Mouse (Mus musculus): Measurements from ENCODE around the gene Rasgef1c. TPM values are rescaled to one million over a fixed set of nuclear protein-coding genes. Genes with fewer than 3 reads are reported as not detected.

Rasgef1c gene
- polyA plus RNA-seq, 1 experiment from 2014 or later = 31.0 TPM

DNA sequence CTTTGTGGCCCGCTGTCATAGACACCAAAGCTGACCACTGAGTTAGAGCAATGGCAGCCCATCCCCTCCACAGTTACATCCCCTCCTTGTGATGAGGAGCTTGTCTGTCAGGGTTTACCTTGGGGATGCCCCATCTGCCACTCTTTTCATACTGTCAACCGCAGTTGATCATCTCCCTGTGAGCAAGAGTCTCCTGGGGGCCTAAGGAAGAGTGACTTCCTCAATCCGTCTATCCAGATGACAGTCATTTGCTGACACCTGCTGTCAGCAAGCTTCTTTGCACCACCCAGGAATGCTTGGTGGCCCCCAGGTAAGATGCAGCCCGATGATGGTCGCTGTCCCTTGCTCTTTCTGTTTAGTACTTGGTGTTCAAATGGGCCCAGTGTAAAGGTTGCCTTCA lies 13.2 kb upstream of the Rasgef1c start:
- WGBS = 77% methylated on average over 5 of the region's 5 CpGs
- H3K27me3 ChIP-seq (replicated peaks) = no peaks in the 10 kb centered on the region
- no peaks in the 10 kb centered on the region for H3K9me3 ChIP-seq (replicated peaks)
- H3K27ac ChIP-seq (replicated peaks) = no peak overlapping the region
- no peaks in the 10 kb centered on the region for H3K4me1 ChIP-seq
- H3K4me2 ChIP-seq = no peak overlapping the region
- no peak overlapping the region for H3K4me3 ChIP-seq (replicated peaks)
- no peak overlapping the region for H3K9ac ChIP-seq (replicated peaks)
- peaks cover 30% of the 10 kb centered on the region for H3K36me3 ChIP-seq
- no peak for ATAC-seq (ENCODE audit: low FRiP score)

DNA sequence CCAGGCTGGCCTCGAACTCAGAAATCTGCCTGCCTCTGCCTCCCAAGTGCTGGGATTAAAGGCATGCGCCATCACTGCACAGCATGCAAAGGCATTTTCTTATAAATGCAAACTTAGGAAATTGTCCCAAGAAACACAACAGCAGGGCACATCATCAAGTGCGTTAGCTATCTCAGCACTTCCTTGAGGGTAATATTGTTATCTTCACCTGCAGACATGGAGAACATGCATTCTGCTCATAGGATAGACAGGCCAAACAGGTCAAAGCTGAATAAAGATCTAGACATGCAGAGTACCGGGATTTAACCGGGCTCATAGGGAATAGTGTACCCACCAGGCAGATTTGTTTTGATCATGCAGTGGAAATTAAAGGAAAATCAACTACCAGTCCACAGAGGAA lies 9.6 kb upstream of the Rasgef1c start:
- Histone ChIP-seq H3K4me1 (no peaks in the 10 kb centered on the region), H3K27me3 (replicated peaks) (no peaks in the 10 kb centered on the region), H3K4me3 (replicated peaks) (no peak overlapping the region), H3K27ac (replicated peaks) (no peak overlapping the region), H3K36me3 (peaks cover 9% of the 10 kb centered on the region; the same call in 1 of the 2 replicates), H3K9ac (replicated peaks) (no peak overlapping the region), H3K9me3 (replicated peaks) (no peaks in the 10 kb centered on the region), H3K4me2 (no peak overlapping the region)
- WGBS = 94% methylated on average over 5 of the region's 5 CpGs
- ATAC-seq (ENCODE audit: low FRiP score) = no peak

DNA sequence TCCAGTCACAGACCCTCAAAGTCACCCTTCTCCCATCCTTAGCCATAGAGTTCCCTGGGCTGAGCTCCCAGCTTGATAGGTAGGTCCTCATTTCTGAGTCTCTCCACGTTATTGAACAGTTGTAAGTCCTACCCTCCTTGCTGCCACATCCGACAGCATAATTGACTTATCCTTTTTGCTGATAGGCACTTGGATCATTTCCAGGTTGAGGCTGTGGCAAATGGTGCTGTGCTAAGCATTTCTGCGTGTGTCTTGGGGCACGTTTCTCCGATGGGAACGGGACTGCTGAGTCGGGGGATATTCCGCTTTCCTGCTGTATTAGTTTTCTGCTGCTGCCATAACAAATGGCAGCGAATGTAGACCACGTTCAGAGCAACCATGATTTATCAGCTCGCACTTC lies 7.8 kb upstream of the Rasgef1c start:
- WGBS = 67% methylated on average over 11 of the region's 11 CpGs

GRCm38 (mm10) chr11:49895966-49896590 lies 5.6 kb upstream of the Rasgef1c start:
- H3K4me3 ChIP-seq (replicated peaks) = no peak overlapping the region
- H3K27ac ChIP-seq (replicated peaks) = no peak overlapping the region
- 69% methylated on average over 6 of the region's 6 CpGs for WGBS
- H3K9ac ChIP-seq (replicated peaks) = no peak overlapping the region
- ATAC-seq (ENCODE audit: low FRiP score) = no peak
- H3K4me1 ChIP-seq = peaks cover 5% of the 10 kb centered on the region
- no peaks in the 10 kb centered on the region for H3K36me3 ChIP-seq
- H3K4me2 ChIP-seq = no peak overlapping the region
- H3K9me3 ChIP-seq (replicated peaks) = 0 out of 2 replicates have a peak, but pooled peaks cover 6% of the 10 kb centered on the region
- peaks cover 17% of the 10 kb centered on the region for H3K27me3 ChIP-seq (replicated peaks)

More for the DNA sequence above, 7.8 kb upstream of the Rasgef1c start:
- Histone ChIP-seq H3K36me3 (no peaks in the 10 kb centered on the region), H3K27me3 (replicated peaks) (no peaks in the 10 kb centered on the region; the same call in 1 of the 2 replicates), H3K4me3 (replicated peaks) (no peak overlapping the region), H3K9me3 (replicated peaks) (0 out of 2 replicates have a peak, but pooled peaks cover 6% of the 10 kb centered on the region), H3K27ac (replicated peaks) (no peak overlapping the region), H3K4me1 (no peaks in the 10 kb centered on the region), H3K4me2 (no peak overlapping the region), H3K9ac (replicated peaks) (no peak overlapping the region)
- ATAC-seq (ENCODE audit: low FRiP score) = no peak

GRCm38 (mm10) chr11:49900043-49900442 lies 1.6 kb upstream of the Rasgef1c start:
- no peak for ATAC-seq (ENCODE audit: low FRiP score)
- H3K9me3 ChIP-seq (replicated peaks) = 0 out of 2 replicates have a peak, but pooled peaks cover 6% of the 10 kb centered on the region
- H3K4me2 ChIP-seq = no peak overlapping the region
- H3K27me3 ChIP-seq (replicated peaks) = peaks cover 28% of the 10 kb centered on the region
- WGBS = 54% methylated on average over 6 of the region's 6 CpGs
- no peaks in the 10 kb centered on the region for H3K36me3 ChIP-seq
- no peak overlapping the region for H3K27ac ChIP-seq (replicated peaks)
- H3K4me3 ChIP-seq (replicated peaks) = no peak overlapping the region
- H3K4me1 ChIP-seq = peaks cover 18% of the 10 kb centered on the region
- no peak overlapping the region for H3K9ac ChIP-seq (replicated peaks)

DNA sequence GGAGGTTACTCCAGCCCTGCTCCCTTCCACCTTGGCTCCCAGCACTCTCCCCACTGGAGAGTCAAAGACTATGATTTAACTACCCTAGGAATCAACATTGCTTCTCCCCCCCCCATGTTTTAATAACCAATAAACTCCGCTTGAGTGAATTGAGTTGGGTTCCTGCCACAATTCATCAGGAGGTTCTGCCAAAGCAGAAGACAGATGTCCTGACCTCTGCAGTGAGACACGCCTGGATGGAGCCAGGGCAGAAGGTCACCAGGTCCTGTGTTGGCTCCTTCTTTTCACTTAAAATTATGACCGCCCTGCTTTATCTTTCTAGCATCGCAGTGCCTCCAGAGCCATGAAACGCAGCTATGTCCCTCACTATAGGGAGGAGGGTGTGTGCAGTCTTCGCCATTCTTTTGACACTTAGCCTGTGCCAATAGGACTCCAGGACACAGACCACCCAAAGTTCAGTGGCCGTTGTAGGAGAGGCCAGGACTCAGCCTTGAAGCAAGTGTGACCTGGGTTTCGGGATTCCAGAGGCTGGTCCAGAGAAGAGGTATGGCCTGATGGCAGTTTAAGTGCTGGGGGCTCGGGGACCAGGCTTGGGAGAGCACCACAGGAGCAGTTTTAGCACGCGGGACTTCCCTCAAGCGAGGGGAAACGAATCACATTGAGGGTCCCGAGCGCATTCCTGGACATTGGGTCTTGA lies 525 bp upstream of the Rasgef1c start:
- WGBS = 15% methylated on average over 15 of the region's 15 CpGs
- H3K4me3 ChIP-seq (replicated peaks) = peak overlapping the region; percentile 77
- peaks cover 28% of the 10 kb centered on the region for H3K27me3 ChIP-seq (replicated peaks)
- peaks cover 18% of the 10 kb centered on the region for H3K4me1 ChIP-seq
- peak overlapping the region; percentile 72 for H3K9ac ChIP-seq (replicated peaks)
- no peak overlapping the region for H3K27ac ChIP-seq (replicated peaks)
- H3K9me3 ChIP-seq (replicated peaks) = 0 out of 2 replicates have a peak, but pooled peaks cover 6% of the 10 kb centered on the region
- H3K36me3 ChIP-seq = no peaks in the 10 kb centered on the region
- peak; percentile 50 for ATAC-seq (ENCODE audit: low FRiP score)
- peak overlapping the region; percentile 96 for H3K4me2 ChIP-seq

- Histone ChIP-seq H3K9me3 (replicated peaks) (no peaks in the 10 kb centered on the region), H3K27ac (replicated peaks) (no peak overlapping the region), H3K4me2 (peak overlapping the region; percentile 96; the same call in 1 of the 2 replicates), H3K4me3 (replicated peaks) (no peak overlapping the region), H3K36me3 (no peaks in the 10 kb centered on the region), H3K27me3 (replicated peaks) (peaks cover 28% of the 10 kb centered on the region), H3K4me1 (peaks cover 18% of the 10 kb centered on the region), H3K9ac (replicated peaks) (no peak overlapping the region)
- 19% methylated on average over 7 of the region's 7 CpGs for WGBS
- ATAC-seq (ENCODE audit: low FRiP score) = no peak
These were observed 1.7 kb downstream of the Rasgef1c start for GRCm38 (mm10) chr11:49903333-49903732.

GRCm38 (mm10) chr11:49918521-49919180 lies 17.0 kb downstream of the Rasgef1c start:
- no peak overlapping the region for H3K9ac ChIP-seq (replicated peaks)
- H3K4me1 ChIP-seq = peaks cover 12% of the 10 kb centered on the region
- peak; percentile 60; the same call in 1 of the 2 replicates for ATAC-seq (ENCODE audit: low FRiP score)
- peak overlapping the region; percentile 63; the same call in 1 of the 2 replicates for H3K27ac ChIP-seq (replicated peaks)
- no peaks in the 10 kb centered on the region for H3K36me3 ChIP-seq
- no peaks in the 10 kb centered on the region for H3K27me3 ChIP-seq (replicated peaks)
- H3K4me2 ChIP-seq = no peak overlapping the region
- 23% methylated on average over 15 of the region's 15 CpGs for WGBS
- no peak overlapping the region for H3K4me3 ChIP-seq (replicated peaks)
- no peaks in the 10 kb centered on the region for H3K9me3 ChIP-seq (replicated peaks)

DNA sequence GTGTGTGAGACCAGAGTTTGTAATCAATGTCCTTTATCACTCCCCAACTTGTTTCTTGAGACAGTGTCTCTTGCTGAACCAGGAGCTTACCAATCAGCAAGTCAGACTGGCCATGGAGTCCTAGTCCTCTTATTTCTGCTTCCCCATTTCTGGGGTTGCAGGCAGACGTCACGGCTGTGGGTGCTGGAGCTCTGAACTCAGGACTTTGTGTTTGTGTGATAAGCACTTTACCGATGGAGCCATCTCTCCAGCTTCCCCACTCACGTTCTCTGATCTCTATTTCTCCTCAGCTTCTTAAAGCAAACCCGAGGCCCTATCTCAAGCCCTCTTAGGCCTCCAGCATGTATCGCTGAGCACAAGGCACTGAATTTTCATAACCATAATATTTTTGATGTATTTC lies 17.7 kb downstream of the Rasgef1c start:
- WGBS = 93% methylated on average over 6 of the region's 6 CpGs
- H3K27ac ChIP-seq (replicated peaks) = peak overlapping the region; percentile 63; the same call in 1 of the 2 replicates

DNA sequence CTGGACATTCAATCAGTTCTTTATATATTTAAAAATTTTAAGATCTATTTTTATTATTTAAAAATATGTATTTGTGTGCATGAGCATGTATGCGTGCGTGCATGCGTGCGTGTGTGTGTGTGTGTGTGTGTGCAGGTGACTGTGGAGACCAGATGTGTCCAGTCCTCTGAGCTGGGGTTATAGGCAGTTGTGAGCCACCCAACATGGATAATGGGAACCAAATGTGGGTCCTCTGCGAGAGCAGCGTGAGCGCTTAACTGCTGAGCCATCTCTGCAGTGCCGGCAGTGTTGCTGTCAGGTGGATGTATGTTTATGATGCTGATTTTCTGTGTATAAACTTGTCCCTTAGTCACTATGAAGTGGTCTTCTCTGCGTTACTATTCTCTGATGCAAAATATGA lies 21.9 kb downstream of the Rasgef1c start:
- no peaks in the 10 kb centered on the region for H3K9me3 ChIP-seq (replicated peaks)
- no peak overlapping the region for H3K27ac ChIP-seq (replicated peaks)
- WGBS = 68% methylated on average over 9 of the region's 9 CpGs
- no peaks in the 10 kb centered on the region for H3K27me3 ChIP-seq (replicated peaks)
- ATAC-seq (ENCODE audit: low FRiP score) = no peak
- no peak overlapping the region for H3K4me2 ChIP-seq
- H3K36me3 ChIP-seq = no peaks in the 10 kb centered on the region
- H3K4me1 ChIP-seq = peaks cover 28% of the 10 kb centered on the region
- no peak overlapping the region for H3K4me3 ChIP-seq (replicated peaks)
- no peak overlapping the region for H3K9ac ChIP-seq (replicated peaks)

More for the DNA sequence above, 17.7 kb downstream of the Rasgef1c start:
- H3K9ac ChIP-seq (replicated peaks) = no peak overlapping the region
- ATAC-seq (ENCODE audit: low FRiP score) = no peak
- H3K4me3 ChIP-seq (replicated peaks) = no peak overlapping the region
- no peak overlapping the region for H3K4me2 ChIP-seq
- no peaks in the 10 kb centered on the region for H3K9me3 ChIP-seq (replicated peaks)
- peaks cover 12% of the 10 kb centered on the region for H3K4me1 ChIP-seq
- no peaks in the 10 kb centered on the region for H3K36me3 ChIP-seq
- no peaks in the 10 kb centered on the region for H3K27me3 ChIP-seq (replicated peaks)

- no peak overlapping the region for H3K4me3 ChIP-seq (replicated peaks)
- H3K36me3 ChIP-seq = no peaks in the 10 kb centered on the region
- H3K9me3 ChIP-seq (replicated peaks) = no peaks in the 10 kb centered on the region
- peak overlapping the region; percentile 74; the same call in 1 of the 2 replicates for H3K27ac ChIP-seq (replicated peaks)
- no peak overlapping the region for H3K9ac ChIP-seq (replicated peaks)
- H3K4me1 ChIP-seq = peaks cover 28% of the 10 kb centered on the region
- WGBS = 81% methylated on average over 7 of the region's 7 CpGs
- ATAC-seq (ENCODE audit: low FRiP score) = no peak
- H3K27me3 ChIP-seq (replicated peaks) = no peaks in the 10 kb centered on the region
- no peak overlapping the region for H3K4me2 ChIP-seq
These were observed 24.5 kb downstream of the Rasgef1c start for GRCm38 (mm10) chr11:49926183-49926582.

Measured in neural tube, embryonic 15.5 days (tissue).